Mouse (Mus musculus) thymus, postnatal 0 days (tissue): ENCODE data around the gene Mia2. TPM values are rescaled to one million over a fixed set of nuclear protein-coding genes. Genes with fewer than 3 reads are reported as not detected.

Experiments
- DNase-seq: peaks from one replicate; pipeline ENCODE4 v3.0.0-alpha.2; 2015; ENCODE audit warnings: low spot score
- polyA plus RNA-seq: library from polyadenylated mRNA; unstranded; fragments of >200 nt; fragmentation: Nextera tagmentation; extraction: Ambion mirVana; gene quantifications from 2 replicates; pipeline ENCODE4 v1.2.1, GENCODE M21; 2015

Mia2 gene
- polyA plus RNA-seq, 1 experiment from 2014 or later, result 181 TPM

- no peak for DNase-seq
Measured at GRCm38 (mm10) chr12:59104771-59105170, 9.2 kb downstream of the Mia2 start.

GRCm38 (mm10) chr12:59105914-59106313 lies 10.3 kb downstream of the Mia2 start:
- DNase-seq, result no peak

GRCm38 (mm10) chr12:59106491-59106890 lies 10.9 kb downstream of the Mia2 start:
- DNase-seq, result no peak

GRCm38 (mm10) chr12:59107926-59108325 lies 12.3 kb downstream of the Mia2 start:
- DNase-seq, result no peak

GRCm38 (mm10) chr12:59117184-59117583 lies 21.6 kb downstream of the Mia2 start:
- no peak for DNase-seq

- DNase-seq, result peak; percentile 60
Measured at GRCm38 (mm10) chr12:59125426-59125825, 29.8 kb downstream of the Mia2 start.

GRCm38 (mm10) chr12:59128501-59128900 lies 32.9 kb downstream of the Mia2 start:
- no peak for DNase-seq

GRCm38 (mm10) chr12:59129038-59129437 lies 33.4 kb downstream of the Mia2 start:
- peak; percentile 46 for DNase-seq

GRCm38 (mm10) chr12:59129592-59129991 lies 34.0 kb downstream of the Mia2 start:
- DNase-seq, result peak; percentile 62

GRCm38 (mm10) chr12:59130249-59130648 lies 34.6 kb downstream of the Mia2 start:
- DNase-seq, result peak; percentile 13

GRCm38 (mm10) chr12:59130651-59131577 lies 35.3 kb downstream of the Mia2 start:
- DNase-seq, result peak; percentile 93

- no peak for DNase-seq
Measured at GRCm38 (mm10) chr12:59131578-59131946, 36.0 kb downstream of the Mia2 start.

- no peak for DNase-seq
Measured at GRCm38 (mm10) chr12:59132462-59132861, 36.9 kb downstream of the Mia2 start.

- DNase-seq, result no peak
Measured at GRCm38 (mm10) chr12:59132940-59133339, 37.3 kb downstream of the Mia2 start.

- DNase-seq, result peak; percentile 26
Measured at GRCm38 (mm10) chr12:59133437-59133999, 37.9 kb downstream of the Mia2 start.

GRCm38 (mm10) chr12:59135096-59135495 lies 39.5 kb downstream of the Mia2 start:
- no peak for DNase-seq

- DNase-seq, result no peak
Measured at GRCm38 (mm10) chr12:59135533-59136300, 40.1 kb downstream of the Mia2 start.

GRCm38 (mm10) chr12:59137031-59137430 lies 41.4 kb downstream of the Mia2 start:
- no peak for DNase-seq

GRCm38 (mm10) chr12:59139372-59139771 lies 43.8 kb downstream of the Mia2 start:
- DNase-seq, result peak; percentile 24

- DNase-seq, result no peak
Measured at GRCm38 (mm10) chr12:59145130-59145529, 49.5 kb downstream of the Mia2 start.

GRCm38 (mm10) chr12:59149691-59150090 lies 54.1 kb downstream of the Mia2 start:
- DNase-seq, result no peak

GRCm38 (mm10) chr12:59161091-59161490 lies 65.5 kb downstream of the Mia2 start:
- no peak for DNase-seq
